Mouse (Mus musculus): Measurements from ENCODE around the gene Cdh16. TPM values are rescaled to one million over a fixed set of nuclear protein-coding genes. Genes with fewer than 3 reads are reported as not detected.
"Not testable (repeated sequence)": the region's sequence is repeated elsewhere in the genome, so short reads cannot be mapped to it uniquely, and the experiment has no call there.

Gene Cdh16
- polyA plus RNA-seq (2011; ENCODE audit: insufficient read length, low read depth, missing spikeins) = not detected in 2 replicates

GRCm38 (mm10) chr8:104624161-104624560 lies at the start of gene Cdh16:
Gene Cdh16, minus strand, starts transcription at chr8:104624396.
- no peak within 1 kb of the TSS for H3K27ac ChIP-seq (ENCODE audit: insufficient read depth, low read length)
- TF ChIP-seq CTCF (IDR thresholded peaks at IDR 0.05; ENCODE audit: borderline replicate concordance, insufficient read depth, low read length) = no peak
- no peak for TF ChIP-seq POLR2A (IDR thresholded peaks at IDR 0.05; ENCODE audit: low read depth, low read length)
- H3K4me3 ChIP-seq (ENCODE audit: insufficient read depth, low read length) = no peak within 1 kb of the TSS
- no peaks in the 10 kb centered on the region for H3K4me1 ChIP-seq (ENCODE audit: control insufficient read depth, insufficient read depth, low read length)

- Histone ChIP-seq H3K4me3 (ENCODE audit: insufficient read depth, low read length) (no peak overlapping the region), H3K4me1 (ENCODE audit: control insufficient read depth, insufficient read depth, low read length) (no peaks in the 10 kb centered on the region), H3K27ac (ENCODE audit: insufficient read depth, low read length) (no peak overlapping the region)
- no peak for TF ChIP-seq POLR2A (IDR thresholded peaks at IDR 0.05; ENCODE audit: low read depth, low read length)
- TF ChIP-seq CTCF (IDR thresholded peaks at IDR 0.05; ENCODE audit: borderline replicate concordance, insufficient read depth, low read length) = no peak
Measured at GRCm38 (mm10) chr8:104655614-104656013, 31.4 kb upstream of the Cdh16 start.

GRCm38 (mm10) chr8:104654984-104655383 lies 30.8 kb upstream of the Cdh16 start:
- H3K4me1 ChIP-seq (ENCODE audit: control insufficient read depth, insufficient read depth, low read length) = no peaks in the 10 kb centered on the region
- peak; percentile 67; the same call in 1 of the 2 replicates for TF ChIP-seq CTCF (IDR thresholded peaks at IDR 0.05; ENCODE audit: borderline replicate concordance, insufficient read depth, low read length)
- no peak for TF ChIP-seq POLR2A (IDR thresholded peaks at IDR 0.05; ENCODE audit: low read depth, low read length)
- no peak overlapping the region for H3K4me3 ChIP-seq (ENCODE audit: insufficient read depth, low read length)
- no peak overlapping the region for H3K27ac ChIP-seq (ENCODE audit: insufficient read depth, low read length)

GRCm38 (mm10) chr8:104644187-104644586 lies 20.0 kb upstream of the Cdh16 start:
- H3K27ac ChIP-seq (ENCODE audit: insufficient read depth, low read length); H3K4me1 ChIP-seq (ENCODE audit: control insufficient read depth, insufficient read depth, low read length); H3K4me3 ChIP-seq (ENCODE audit: insufficient read depth, low read length): not testable (repeated sequence)

- no peak overlapping the region for H3K27ac ChIP-seq (ENCODE audit: insufficient read depth, low read length)
- H3K4me3 ChIP-seq (ENCODE audit: insufficient read depth, low read length) = peak overlapping the region; percentile 86; the same call in 1 of the 2 replicates
- no peak for TF ChIP-seq CTCF (IDR thresholded peaks at IDR 0.05; ENCODE audit: borderline replicate concordance, insufficient read depth, low read length)
- 0 out of 2 replicates have a peak, but pooled peaks have one; percentile 30 for TF ChIP-seq POLR2A (IDR thresholded peaks at IDR 0.05; ENCODE audit: low read depth, low read length)
- peaks cover 4% of the 10 kb centered on the region; the same call in 1 of the 2 replicates for H3K4me1 ChIP-seq (ENCODE audit: control insufficient read depth, insufficient read depth, low read length)
Measured at GRCm38 (mm10) chr8:104642324-104642654, 18.1 kb upstream of the Cdh16 start.

GRCm38 (mm10) chr8:104641426-104642323 lies 17.5 kb upstream of the Cdh16 start, which contains the start of gene Ciao2b:
Gene Ciao2b, minus strand, starts transcription at chr8:104641965.
- H3K4me1 ChIP-seq (ENCODE audit: control insufficient read depth, insufficient read depth, low read length) = peaks cover 4% of the 10 kb centered on the region; the same call in 1 of the 2 replicates
- H3K4me3 ChIP-seq (ENCODE audit: insufficient read depth, low read length) = peak within 1 kb of the TSS; percentile 86
- peak within 1 kb of the TSS; percentile 21; the same call in 1 of the 2 replicates for H3K27ac ChIP-seq (ENCODE audit: insufficient read depth, low read length)
- TF ChIP-seq POLR2A (IDR thresholded peaks at IDR 0.05; ENCODE audit: low read depth, low read length) (peak; percentile 71), CTCF (IDR thresholded peaks at IDR 0.05; ENCODE audit: borderline replicate concordance, insufficient read depth, low read length) (no peak)

- TF ChIP-seq POLR2A (IDR thresholded peaks at IDR 0.05; ENCODE audit: low read depth, low read length) (no peak), CTCF (IDR thresholded peaks at IDR 0.05; ENCODE audit: borderline replicate concordance, insufficient read depth, low read length) (no peak)
- peak overlapping the region; percentile 86 for H3K4me3 ChIP-seq (ENCODE audit: insufficient read depth, low read length)
- no peak overlapping the region for H3K27ac ChIP-seq (ENCODE audit: insufficient read depth, low read length)
- peaks cover 4% of the 10 kb centered on the region; the same call in 1 of the 2 replicates for H3K4me1 ChIP-seq (ENCODE audit: control insufficient read depth, insufficient read depth, low read length)
Measured at GRCm38 (mm10) chr8:104640831-104641370, 16.7 kb upstream of the Cdh16 start.

- peaks cover 4% of the 10 kb centered on the region; the same call in 1 of the 2 replicates for H3K4me1 ChIP-seq (ENCODE audit: control insufficient read depth, insufficient read depth, low read length)
- no peak overlapping the region for H3K27ac ChIP-seq (ENCODE audit: insufficient read depth, low read length)
- peak overlapping the region; percentile 86 for H3K4me3 ChIP-seq (ENCODE audit: insufficient read depth, low read length)
- TF ChIP-seq CTCF (IDR thresholded peaks at IDR 0.05; ENCODE audit: borderline replicate concordance, insufficient read depth, low read length) = no peak
- no peak for TF ChIP-seq POLR2A (IDR thresholded peaks at IDR 0.05; ENCODE audit: low read depth, low read length)
Measured at GRCm38 (mm10) chr8:104640241-104640640, 16.0 kb upstream of the Cdh16 start.

- TF ChIP-seq CTCF (IDR thresholded peaks at IDR 0.05; ENCODE audit: borderline replicate concordance, insufficient read depth, low read length) = no peak
- no peak for TF ChIP-seq POLR2A (IDR thresholded peaks at IDR 0.05; ENCODE audit: low read depth, low read length)
- no peak overlapping the region for H3K27ac ChIP-seq (ENCODE audit: insufficient read depth, low read length)
- peaks cover 4% of the 10 kb centered on the region; the same call in 1 of the 2 replicates for H3K4me1 ChIP-seq (ENCODE audit: control insufficient read depth, insufficient read depth, low read length)
- no peak overlapping the region for H3K4me3 ChIP-seq (ENCODE audit: insufficient read depth, low read length)
Measured at GRCm38 (mm10) chr8:104638010-104638409, 13.8 kb upstream of the Cdh16 start.
